Mouse (Mus musculus) kidney, adult 2 months (tissue): ENCODE results near the gene Ubxn4. TPM values are rescaled to one million over a fixed set of nuclear protein-coding genes. Genes with fewer than 3 reads are reported as not detected.

ENCODE experiments used
- DNase-seq: peaks from one replicate; pipeline ENCODE4 v3.0.0; 2021
- H3K27ac ChIP-seq: fragments of 200-500 bp; 2 replicates; pipeline ENCODE4 v1.5.1; 2012; ENCODE audit warnings: low read depth, low read length, control low read depth, inconsistent platforms; ENCODE audit not compliant: insufficient read depth
- H3K27me3 ChIP-seq: fragments of 200-500 bp; replicated peaks from 2 replicates; pipeline ENCODE4 v1.6.1; 2012; ENCODE audit warnings: mild to moderate bottlenecking, moderate library complexity, low read length, inconsistent platforms; ENCODE audit not compliant: control insufficient read depth, insufficient read depth
- H3K36me3 ChIP-seq: fragments of 200-500 bp; 2 replicates; pipeline ENCODE4 v1.6.1; 2012; ENCODE audit warnings: mild to moderate bottlenecking, moderate library complexity, low read length, inconsistent platforms; ENCODE audit not compliant: control insufficient read depth, insufficient read depth
- H3K4me1 ChIP-seq: fragments of 200-500 bp; 2 replicates; pipeline ENCODE4 v1.6.1; 2011; ENCODE audit warnings: low read length; ENCODE audit not compliant: control insufficient read depth, insufficient read depth
- H3K4me3 ChIP-seq: fragments of 200-500 bp; 2 replicates; pipeline ENCODE4 v1.5.1; 2011; ENCODE audit warnings: mild to moderate bottlenecking, low read depth, low read length, control low read depth; ENCODE audit not compliant: insufficient read depth
- CTCF ChIP-seq: fragments of 200-500 bp; conservative IDR thresholded peaks from 2 replicates; pipeline ENCODE4 v1.5.1; 2011; ENCODE audit warnings: low read depth, mild to moderate bottlenecking, control low read depth, low read length, moderate library complexity, mixed read lengths; ENCODE audit not compliant: insufficient read depth, insufficient read length
- POLR2A ChIP-seq: fragments of 200-500 bp; IDR thresholded peaks from one replicate; pipeline ENCODE4 v1.6.1; 2011; ENCODE audit warnings: low read depth, low read length, control low read depth
- WGBS: fragments of 180-500 bp; shearing (Covaris S2); methylation state at CpG from one replicate; pipeline ENCODE4 v1.1.7; 2018; 5-methylcytosine and 5-hydroxymethylcytosine counted together
- polyA plus RNA-seq: library from polyadenylated mRNA; depleted of rRNA; stranded (reverse); fragments of >200 nt; gene quantifications from 2 replicates; pipeline ENCODE4 v1.2.3, GENCODE M21; 2012; rRNA removed

Gene Ubxn4
- polyA plus RNA-seq, 1 experiment: 21.0 TPM

GRCm38 (mm10) chr1:128328218-128328617, 84.5 kb downstream of the Ubxn4 start, which contains the start of gene Lct:
TSS of gene Lct (minus strand) at chr1:128328318.
- no peaks in the 10 kb centered on the region for H3K36me3 ChIP-seq
- H3K4me1 ChIP-seq: no peaks in the 10 kb centered on the region
- H3K27me3 ChIP-seq: no peaks in the 10 kb centered on the region
- no peak within 1 kb of the TSS for H3K27ac ChIP-seq
- WGBS: 89% methylated on average over 3 of the region's 3 CpGs
- DNase-seq: no peak
- H3K4me3 ChIP-seq: no peak within 1 kb of the TSS
- TF ChIP-seq CTCF (no peak), POLR2A (no peak)

Other genes starting within 250 kb of the Ubxn4 start
- 1.2 and 1.3 TPM in 2 replicates for gene Zranb3, start 140.9 kb upstream of the Ubxn4 start, polyA plus RNA-seq
- 28.6 and 29.5 TPM in 2 replicates for gene R3hdm1, start 140.7 kb upstream of the Ubxn4 start, polyA plus RNA-seq
- 0.03 and 0.05 TPM in 2 replicates for gene Lct, start 84.4 kb downstream of the Ubxn4 start, polyA plus RNA-seq
- gene Mcm6, start 115.7 kb downstream of the Ubxn4 start, polyA plus RNA-seq: 7.2 and 8.3 TPM in 2 replicates
- 16.7 and 21.9 TPM in 2 replicates for gene Dars, start 173.4 kb downstream of the Ubxn4 start, polyA plus RNA-seq